ENCODE assay signal across 7 mouse cellular contexts in the genomic region with DNA sequence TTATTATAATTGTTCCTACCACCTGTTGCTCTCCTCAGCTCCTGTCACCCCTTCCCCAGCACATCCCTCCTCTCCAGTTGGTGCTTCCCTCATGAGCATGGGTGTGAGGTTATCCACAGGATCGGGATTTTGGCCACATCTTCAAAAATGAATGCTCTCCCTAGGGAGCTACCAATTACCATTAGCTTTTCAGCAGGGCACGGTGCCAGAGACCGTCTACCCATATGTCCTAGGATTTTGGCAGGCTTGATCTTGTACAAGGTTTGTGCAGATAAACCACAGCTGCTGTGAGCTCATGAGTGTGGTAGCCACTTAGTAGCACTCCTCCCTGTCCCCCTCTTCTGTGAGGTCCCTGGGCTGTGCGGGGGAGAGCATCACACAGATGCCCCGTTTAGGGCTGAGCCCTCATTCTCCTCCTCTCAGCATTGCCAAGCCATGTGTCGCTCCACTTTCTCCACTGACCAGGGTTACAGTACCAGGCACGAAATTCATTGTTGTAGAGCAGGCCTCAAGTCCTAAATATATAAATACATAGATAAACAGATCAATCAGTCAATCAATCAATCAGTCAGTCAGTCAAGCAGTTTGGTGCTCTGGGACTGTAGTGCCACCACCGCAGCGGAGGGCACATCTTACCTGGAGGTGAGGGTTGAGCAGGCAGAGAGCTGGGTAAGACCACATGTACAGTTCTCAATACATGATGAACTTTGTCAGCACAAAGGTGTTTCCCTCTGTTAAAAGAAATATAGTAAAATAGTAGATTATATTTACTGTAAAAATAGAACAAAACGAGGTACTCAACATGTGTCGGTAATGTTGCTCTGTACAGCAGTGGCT. TPM values are rescaled to one million over a fixed set of nuclear protein-coding genes. Genes with fewer than 3 reads are reported as not detected.
DNase-seq lines count a peak whose midpoint lies in the region; ATAC-seq and TF ChIP-seq lines count a peak whose summit lies in the region.

No protein-coding gene starts in this region.

- ATAC-seq in limb, embryonic 13.5 days (ENCODE audit: low FRiP score, low read depth), result peak; percentile 60
- peak; percentile 86 for ATAC-seq in hindbrain, embryonic 16.5 days
- ATAC-seq in midbrain, postnatal 0 days (ENCODE audit: low FRiP score), result peak; percentile 49; the same call in 1 of the 2 replicates

- no peak for TF ChIP-seq POLR2A in cerebellum, adult 2 months (IDR thresholded peaks at IDR 0.05; ENCODE audit: borderline replicate concordance, insufficient read depth, low read length)

- no peak for DNase-seq in limb, embryonic 10.5 days (ENCODE audit: low spot score)
- DNase-seq in cerebellum, adult 2 months, result peak; percentile 51 to 64
- DNase-seq in midbrain, postnatal 0 days (ENCODE audit: low spot score), result peak; percentile 83
- DNase-seq in spleen, adult 18-20 months, result no peak
- DNase-seq in thymus, postnatal 4 days, result no peak

- WGBS in limb, embryonic 13.5 days, result 82% methylated on average over 11 of the region's 11 CpGs
- WGBS in limb, embryonic 10.5 days, result 87% methylated on average over 11 of the region's 11 CpGs
- WGBS in cerebellum, adult 2 months, result 46% methylated on average over 11 of the region's 11 CpGs
- 66% methylated on average over 11 of the region's 11 CpGs for WGBS in hindbrain, embryonic 16.5 days
- 63% methylated on average over 11 of the region's 11 CpGs for WGBS in midbrain, postnatal 0 days

- H3K27ac ChIP-seq in limb, embryonic 13.5 days, result no peak overlapping the region
- no peak overlapping the region for H3K27ac ChIP-seq in limb, embryonic 10.5 days
- H3K27ac ChIP-seq in cerebellum, adult 2 months (ENCODE audit: insufficient read depth, low read length), result no peak overlapping the region
- no peak overlapping the region for H3K27ac ChIP-seq in hindbrain, embryonic 16.5 days (ENCODE audit: low read depth, low read length)
- no peak overlapping the region for H3K27ac ChIP-seq in midbrain, postnatal 0 days (ENCODE audit: low read depth, low read length)

- H3K4me2 ChIP-seq in limb, embryonic 13.5 days (replicated peaks), result no peak overlapping the region
- H3K4me2 ChIP-seq in hindbrain, embryonic 16.5 days (ENCODE audit: low read length), result no peak overlapping the region
- no peak overlapping the region for H3K4me2 ChIP-seq in midbrain, postnatal 0 days (ENCODE audit: low read depth, low read length, poor library complexity, severe bottlenecking)

- TF ChIP-seq CTCF in cerebellum, adult 2 months (IDR thresholded peaks at IDR 0.05; ENCODE audit: borderline replicate concordance, insufficient read depth, low read depth, low read length), result no peak
- TF ChIP-seq CTCF in midbrain, postnatal 0 days (IDR thresholded peaks at IDR 0.05), result no peak

- peaks cover 43% of the 10 kb centered on the region for H3K4me1 ChIP-seq in limb, embryonic 13.5 days
- peaks cover 30% of the 10 kb centered on the region for H3K4me1 ChIP-seq in limb, embryonic 10.5 days
- peaks cover 10% of the 10 kb centered on the region for H3K4me1 ChIP-seq in cerebellum, adult 2 months (ENCODE audit: control insufficient read depth, insufficient read depth, low read length)
- H3K4me1 ChIP-seq in hindbrain, embryonic 16.5 days (ENCODE audit: control insufficient read depth, insufficient read depth, low read depth, low read length), result peaks cover 4% of the 10 kb centered on the region
- H3K4me1 ChIP-seq in midbrain, postnatal 0 days (ENCODE audit: insufficient read depth, low read length), result peaks cover 6% of the 10 kb centered on the region; the same call in 1 of the 2 replicates

- H3K9me3 ChIP-seq in limb, embryonic 13.5 days, result 0 out of 2 replicates have a peak, but pooled peaks cover 6% of the 10 kb centered on the region
- no peaks in the 10 kb centered on the region for H3K9me3 ChIP-seq in limb, embryonic 10.5 days (replicated peaks)
- H3K9me3 ChIP-seq in hindbrain, embryonic 16.5 days (ENCODE audit: control insufficient read depth, low read length), result no peaks in the 10 kb centered on the region
- no peaks in the 10 kb centered on the region for H3K9me3 ChIP-seq in midbrain, postnatal 0 days (ENCODE audit: low read length)

- peaks cover 8% of the 10 kb centered on the region; the same call in 1 of the 2 replicates for H3K36me3 ChIP-seq in limb, embryonic 13.5 days
- peaks cover 18% of the 10 kb centered on the region for H3K36me3 ChIP-seq in limb, embryonic 10.5 days
- H3K36me3 ChIP-seq in hindbrain, embryonic 16.5 days (ENCODE audit: control insufficient read depth, insufficient read depth, low read length), result no peaks in the 10 kb centered on the region
- no peaks in the 10 kb centered on the region for H3K36me3 ChIP-seq in midbrain, postnatal 0 days (ENCODE audit: insufficient read depth, low read length)

- H3K9ac ChIP-seq in limb, embryonic 13.5 days, result no peak overlapping the region
- H3K9ac ChIP-seq in hindbrain, embryonic 16.5 days (ENCODE audit: low read depth, low read length), result no peak overlapping the region
- H3K9ac ChIP-seq in midbrain, postnatal 0 days (replicated peaks; ENCODE audit: low read length, poor library complexity, severe bottlenecking), result no peak overlapping the region

- no peaks in the 10 kb centered on the region for H3K27me3 ChIP-seq in limb, embryonic 13.5 days
- no peaks in the 10 kb centered on the region for H3K27me3 ChIP-seq in limb, embryonic 10.5 days (ENCODE audit: low read depth, poor library complexity, severe bottlenecking)
- no peaks in the 10 kb centered on the region for H3K27me3 ChIP-seq in cerebellum, adult 2 months (ENCODE audit: control insufficient read depth, insufficient read depth, low read length)
- no peaks in the 10 kb centered on the region for H3K27me3 ChIP-seq in hindbrain, embryonic 16.5 days (replicated peaks; ENCODE audit: control insufficient read depth, insufficient read depth, low read length)
- H3K27me3 ChIP-seq in midbrain, postnatal 0 days (ENCODE audit: insufficient read depth, low read length), result no peaks in the 10 kb centered on the region

- no peak overlapping the region for H3K4me3 ChIP-seq in limb, embryonic 13.5 days
- no peak overlapping the region for H3K4me3 ChIP-seq in limb, embryonic 10.5 days
- no peak overlapping the region for H3K4me3 ChIP-seq in cerebellum, adult 2 months (replicated peaks; ENCODE audit: insufficient read depth, low read depth, low read length)
- H3K4me3 ChIP-seq in hindbrain, embryonic 16.5 days (ENCODE audit: low read length), result no peak overlapping the region
- H3K4me3 ChIP-seq in midbrain, postnatal 0 days (ENCODE audit: low read depth, low read length), result no peak overlapping the region

RNA-seq across cellular contexts. Expression of a gene that starts 27.0 kb away (rescaled TPM):
- polyA plus RNA-seq in limb, embryonic 13.5 days (2015; fragmentation: Nextera tagmentation; extraction: Ambion mirVana), result 7.4 and 8.6 TPM in 2 replicates
- polyA plus RNA-seq in limb, embryonic 10.5 days (2016; fragmentation: Nextera tagmentation; extraction: Ambion mirVana), result 11.8 and 12.8 TPM in 2 replicates
- 15.5 and 16.5 TPM in 2 replicates for polyA plus RNA-seq in cerebellum, adult 2 months (2012; rRNA removed)
- 6.0 and 6.2 TPM in 2 replicates for polyA plus RNA-seq in hindbrain, embryonic 16.5 days (2015; fragmentation: Nextera tagmentation; extraction: Ambion mirVana)
- 16.7 and 18.8 TPM in 2 replicates for total RNA-seq in midbrain, postnatal 0 days (2014; rRNA removed)
- polyA plus RNA-seq in midbrain, postnatal 0 days (2015; fragmentation: Nextera tagmentation; extraction: Ambion mirVana), result 4.7 and 5.7 TPM in 2 replicates

Comparison
In these comparisons a context has a peak if more than half of its experiments do, and no peak if none do; other contexts are left out.
1. DNase-seq: peak in cerebellum, adult 2 months (2 of 2) and midbrain, postnatal 0 days (single experiment); none in limb, embryonic 10.5 days (single experiment), spleen, adult 18-20 months (0 of 2) and thymus, postnatal 4 days (single experiment).
2. Peak in every context shown above with its lines, with median percentiles within 50 percentile points of each other: ATAC-seq.